Mouse (Mus musculus) embryo, embryonic 10 days (tissue): ENCODE results near the gene Aif1l.

Source experiments
- DNase-seq: peaks from one replicate; pipeline ENCODE4 v3.0.0-alpha.2; 2015; ENCODE audit warnings: low spot score

Gene Aif1l

DNA sequence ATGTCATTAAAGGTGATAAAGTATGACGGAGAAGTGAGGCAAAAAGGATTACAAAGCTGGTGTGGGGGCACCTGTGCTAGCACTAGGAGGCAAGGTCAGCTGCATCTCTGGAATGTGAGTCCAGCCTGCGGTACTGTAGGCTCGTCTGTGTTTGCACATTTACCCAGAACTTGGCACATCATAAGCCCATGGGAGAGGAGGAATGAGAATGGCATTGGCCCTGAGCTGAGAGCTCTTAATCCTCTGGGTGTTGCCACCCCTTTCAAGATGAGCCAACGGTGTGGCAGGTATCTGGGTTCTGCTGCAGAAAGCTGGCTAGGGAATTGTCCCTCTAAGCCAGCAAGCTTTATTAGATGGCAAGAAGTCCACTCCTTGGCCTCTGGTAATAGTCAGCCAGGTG is 69.8 kb downstream of the Aif1l start:
- no peak for DNase-seq

DNA sequence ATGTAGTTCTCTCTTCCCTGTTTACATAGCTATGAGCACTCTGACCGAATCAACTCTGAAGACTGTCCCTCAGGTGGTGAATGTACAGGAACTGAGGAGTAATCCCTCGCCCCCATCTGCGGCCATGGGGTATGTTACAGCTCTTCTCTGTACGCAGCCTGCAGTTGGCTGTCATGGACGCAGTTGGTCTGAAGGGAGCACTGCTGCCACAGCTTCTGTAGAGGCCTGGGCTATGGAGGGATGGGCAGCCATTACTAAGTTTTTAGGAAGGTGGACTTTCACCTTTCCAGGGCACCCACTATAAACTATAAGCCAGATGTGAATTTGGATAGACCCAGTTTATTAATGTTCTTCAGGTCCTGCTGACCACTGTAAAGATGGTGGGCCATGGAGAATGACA is 70.3 kb downstream of the Aif1l start:
- DNase-seq: no peak
